Mouse (Mus musculus): ENCODE data around the gene Adcy6. TPM values are rescaled to one million over a fixed set of nuclear protein-coding genes. Genes with fewer than 3 reads are reported as not detected.
A peak's percentile ranks its signal among the peaks of the same experiment; 100 is the strongest.

Gene Adcy6
- polyA plus RNA-seq, 1 experiment from 2014 or later, result 12.3 TPM

DNA sequence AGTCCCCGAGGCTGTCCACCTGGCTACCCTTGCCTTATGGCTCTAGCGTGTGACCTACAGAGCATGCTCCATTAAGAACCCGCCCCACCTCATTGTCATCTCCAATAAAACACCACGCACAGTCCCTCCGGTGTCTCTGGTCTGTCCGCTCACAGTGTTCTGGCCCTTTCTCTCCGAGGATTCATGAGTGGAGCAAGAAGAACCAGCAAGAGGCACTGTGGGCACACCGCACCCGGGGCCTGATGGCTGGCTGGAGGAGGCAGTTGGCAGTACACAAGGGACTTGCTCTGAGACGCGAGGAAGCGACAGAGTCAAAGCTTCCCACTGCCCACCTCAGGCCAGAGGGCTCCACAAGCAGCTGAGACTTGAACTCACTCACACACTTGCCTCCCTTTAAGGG, 34.5 kb upstream of the Adcy6 start:
- H3K4me3 ChIP-seq (ENCODE audit: low read depth, low read length), result no peak overlapping the region
- 85% methylated on average over 12 of the region's 12 CpGs for WGBS
- H3K27ac ChIP-seq (ENCODE audit: low read depth, low read length), result no peak overlapping the region
- H3K36me3 ChIP-seq (ENCODE audit: control insufficient read depth, insufficient read depth, low read length), result peaks cover 59% of the 10 kb centered on the region
- no peaks in the 10 kb centered on the region for H3K4me1 ChIP-seq (replicated peaks; ENCODE audit: control insufficient read depth, insufficient read depth, low read length)
- ATAC-seq (replicated peaks; ENCODE audit: low FRiP score), result no peak
- H3K9me3 ChIP-seq (ENCODE audit: control insufficient read depth, low read length), result no peaks in the 10 kb centered on the region
- DNase-seq (ENCODE audit: low spot score), result no peak
- no peak overlapping the region for H3K4me2 ChIP-seq
- H3K9ac ChIP-seq (ENCODE audit: low read depth, low read length), result no peak overlapping the region
- H3K27me3 ChIP-seq (replicated peaks; ENCODE audit: control insufficient read depth, insufficient read depth, low read length), result peaks cover 14% of the 10 kb centered on the region

DNA sequence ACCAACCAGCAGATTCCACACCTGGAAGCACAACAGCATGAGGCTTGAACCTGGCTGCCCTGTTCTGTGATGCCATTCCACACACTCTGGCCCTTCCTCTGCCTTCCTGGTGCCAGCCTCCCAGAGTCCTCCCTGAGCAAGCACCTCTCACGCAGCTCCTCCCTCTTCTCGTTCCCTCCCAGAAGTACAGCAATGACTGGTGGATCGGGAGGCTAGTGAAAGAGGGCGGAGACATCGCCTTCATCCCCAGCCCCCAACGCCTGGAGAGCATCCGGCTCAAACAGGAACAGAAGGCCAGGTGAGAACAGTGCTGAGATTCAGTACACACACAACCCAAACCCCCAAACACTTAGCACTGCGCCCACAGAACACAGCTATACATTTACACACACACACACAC, 30.3 kb upstream of the Adcy6 start:
- DNase-seq (ENCODE audit: low spot score) (no peak), ATAC-seq (replicated peaks; ENCODE audit: low FRiP score) (no peak)
- Histone ChIP-seq H3K9ac (ENCODE audit: low read depth, low read length) (no peak overlapping the region), H3K27me3 (replicated peaks; ENCODE audit: control insufficient read depth, insufficient read depth, low read length) (peaks cover 46% of the 10 kb centered on the region), H3K4me2 (no peak overlapping the region), H3K4me3 (ENCODE audit: low read depth, low read length) (no peak overlapping the region), H3K36me3 (ENCODE audit: control insufficient read depth, insufficient read depth, low read length) (peaks cover 18% of the 10 kb centered on the region), H3K27ac (ENCODE audit: low read depth, low read length) (no peak overlapping the region), H3K9me3 (ENCODE audit: control insufficient read depth, low read length) (no peaks in the 10 kb centered on the region), H3K4me1 (replicated peaks; ENCODE audit: control insufficient read depth, insufficient read depth, low read length) (no peaks in the 10 kb centered on the region; the same call in 1 of the 2 replicates)
- 25% methylated on average over 8 of the region's 8 CpGs for WGBS

DNA sequence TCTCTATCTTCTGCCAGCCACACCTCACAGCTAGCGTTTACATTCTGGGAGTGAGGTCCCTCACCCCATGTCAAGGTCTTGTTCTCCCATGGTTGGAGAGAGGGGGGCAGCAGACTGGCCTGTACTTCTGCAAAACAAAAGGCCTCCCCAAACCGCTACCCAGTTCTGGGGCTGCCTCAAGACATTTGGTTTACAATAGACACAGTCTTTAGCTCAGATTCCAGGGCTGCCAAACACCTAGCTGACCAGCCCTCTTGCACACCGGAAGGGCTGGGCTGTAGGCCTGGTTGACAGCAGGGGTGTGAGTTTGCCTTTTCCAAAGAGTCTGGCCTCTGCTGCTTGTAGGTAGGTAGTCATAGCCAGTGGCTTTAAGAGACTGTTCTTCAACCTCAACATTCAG, 27.3 kb upstream of the Adcy6 start:
- Histone ChIP-seq H3K9ac (ENCODE audit: low read depth, low read length) (no peak overlapping the region), H3K4me1 (replicated peaks; ENCODE audit: control insufficient read depth, insufficient read depth, low read length) (peaks cover 14% of the 10 kb centered on the region), H3K9me3 (ENCODE audit: control insufficient read depth, low read length) (no peaks in the 10 kb centered on the region), H3K27me3 (replicated peaks; ENCODE audit: control insufficient read depth, insufficient read depth, low read length) (peaks cover 76% of the 10 kb centered on the region), H3K36me3 (ENCODE audit: control insufficient read depth, insufficient read depth, low read length) (no peaks in the 10 kb centered on the region; the same call in 1 of the 2 replicates), H3K4me2 (no peak overlapping the region), H3K27ac (ENCODE audit: low read depth, low read length) (no peak overlapping the region), H3K4me3 (ENCODE audit: low read depth, low read length) (no peak overlapping the region)
- WGBS, result 45% methylated on average over 3 of the region's 3 CpGs
- DNase-seq (ENCODE audit: low spot score) (no peak), ATAC-seq (replicated peaks; ENCODE audit: low FRiP score) (no peak)

DNA sequence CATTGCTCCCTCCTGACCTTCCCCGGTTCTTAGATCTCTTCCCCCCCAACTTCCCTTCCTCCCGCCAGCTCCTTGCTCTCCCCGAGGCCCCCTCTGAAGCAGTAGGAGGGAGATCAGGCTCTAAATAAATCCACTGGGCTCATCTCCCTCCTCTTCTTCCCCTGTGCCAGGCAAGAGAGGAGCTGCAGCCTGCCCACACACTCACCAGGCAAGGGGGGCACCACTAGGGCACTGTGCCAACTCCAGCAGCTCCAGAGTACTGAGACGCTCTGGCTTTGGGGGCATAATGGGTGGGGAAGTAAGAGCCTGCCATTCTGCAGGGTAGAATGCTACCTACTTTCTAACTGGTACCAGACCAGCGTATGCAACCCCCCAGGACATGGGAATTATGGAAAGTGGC, 26.6 kb upstream of the Adcy6 start:
- no peak for DNase-seq (ENCODE audit: low spot score)
- Histone ChIP-seq H3K27ac (ENCODE audit: low read depth, low read length) (no peak overlapping the region), H3K9ac (ENCODE audit: low read depth, low read length) (no peak overlapping the region), H3K36me3 (ENCODE audit: control insufficient read depth, insufficient read depth, low read length) (no peaks in the 10 kb centered on the region; the same call in 1 of the 2 replicates), H3K4me2 (no peak overlapping the region), H3K9me3 (ENCODE audit: control insufficient read depth, low read length) (no peaks in the 10 kb centered on the region), H3K27me3 (replicated peaks; ENCODE audit: control insufficient read depth, insufficient read depth, low read length) (peaks cover 82% of the 10 kb centered on the region), H3K4me3 (ENCODE audit: low read depth, low read length) (no peak overlapping the region), H3K4me1 (replicated peaks; ENCODE audit: control insufficient read depth, insufficient read depth, low read length) (peaks cover 19% of the 10 kb centered on the region)
- 48% methylated on average over 5 of the region's 5 CpGs for WGBS
- ATAC-seq (replicated peaks; ENCODE audit: low FRiP score), result no peak

GRCm38 (mm10) chr15:98635291-98635841, 25.5 kb upstream of the Adcy6 start:
- ATAC-seq (replicated peaks; ENCODE audit: low FRiP score) (no peak), DNase-seq (ENCODE audit: low spot score) (no peak)
- Histone ChIP-seq H3K27ac (ENCODE audit: low read depth, low read length) (peak overlapping the region; percentile 38; the same call in 1 of the 2 replicates), H3K9me3 (ENCODE audit: control insufficient read depth, low read length) (no peaks in the 10 kb centered on the region), H3K4me1 (replicated peaks; ENCODE audit: control insufficient read depth, insufficient read depth, low read length) (peaks cover 22% of the 10 kb centered on the region), H3K4me2 (peak overlapping the region; percentile 98), H3K4me3 (ENCODE audit: low read depth, low read length) (peak overlapping the region; percentile 76), H3K36me3 (ENCODE audit: control insufficient read depth, insufficient read depth, low read length) (no peaks in the 10 kb centered on the region), H3K27me3 (replicated peaks; ENCODE audit: control insufficient read depth, insufficient read depth, low read length) (peaks cover 90% of the 10 kb centered on the region), H3K9ac (ENCODE audit: low read depth, low read length) (peak overlapping the region; percentile 60)
- WGBS, result 2% methylated on average over 21 of the region's 21 CpGs

DNA sequence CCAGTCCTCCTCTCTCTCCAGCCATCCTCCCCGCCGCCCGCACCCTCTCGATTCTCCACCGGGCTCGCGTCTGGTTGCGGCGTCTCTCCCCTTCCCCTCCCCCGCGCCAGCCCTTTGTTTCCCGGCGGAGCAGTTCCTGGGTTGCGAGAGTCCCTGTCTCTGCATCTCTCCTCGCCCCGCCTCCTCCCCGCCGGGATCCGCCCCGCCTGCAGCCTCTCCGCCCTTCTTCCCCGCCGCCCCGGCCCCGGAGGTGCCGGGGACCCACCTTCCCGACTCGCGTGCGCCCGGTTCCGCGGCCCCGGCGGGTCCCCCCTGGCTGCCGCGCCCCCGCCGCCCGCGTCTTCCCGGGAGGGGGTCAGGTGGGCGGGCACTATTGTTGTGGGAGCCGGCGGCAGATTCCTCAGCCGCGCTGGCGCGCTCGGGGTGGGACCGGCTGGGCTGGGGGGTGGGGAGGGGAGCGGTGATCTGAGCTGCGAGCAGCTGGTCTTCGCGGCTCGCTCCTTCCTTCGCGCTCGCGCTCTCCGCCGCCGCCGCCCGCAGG, 24.7 kb upstream of the Adcy6 start:
- ATAC-seq (replicated peaks; ENCODE audit: low FRiP score), result peak; percentile 46; the same call in 1 of the 2 replicates
- Histone ChIP-seq H3K9ac (ENCODE audit: low read depth, low read length) (peak overlapping the region; percentile 60), H3K27ac (ENCODE audit: low read depth, low read length) (peak overlapping the region; percentile 38), H3K4me3 (ENCODE audit: low read depth, low read length) (peak overlapping the region; percentile 76), H3K27me3 (replicated peaks; ENCODE audit: control insufficient read depth, insufficient read depth, low read length) (peaks cover 90% of the 10 kb centered on the region), H3K4me1 (replicated peaks; ENCODE audit: control insufficient read depth, insufficient read depth, low read length) (peaks cover 22% of the 10 kb centered on the region), H3K9me3 (ENCODE audit: control insufficient read depth, low read length) (no peaks in the 10 kb centered on the region), H3K36me3 (ENCODE audit: control insufficient read depth, insufficient read depth, low read length) (no peaks in the 10 kb centered on the region), H3K4me2 (peak overlapping the region; percentile 98)
- peak; percentile 83 for DNase-seq (ENCODE audit: low spot score)
- WGBS, result under 1% methylated on average over 60 of the region's 65 CpGs

- under 1% methylated on average over 25 of the region's 25 CpGs for WGBS
- Histone ChIP-seq H3K27me3 (replicated peaks; ENCODE audit: control insufficient read depth, insufficient read depth, low read length) (peaks cover 90% of the 10 kb centered on the region), H3K9me3 (ENCODE audit: control insufficient read depth, low read length) (no peaks in the 10 kb centered on the region), H3K4me3 (ENCODE audit: low read depth, low read length) (peak overlapping the region; percentile 76), H3K4me1 (replicated peaks; ENCODE audit: control insufficient read depth, insufficient read depth, low read length) (peaks cover 22% of the 10 kb centered on the region), H3K36me3 (ENCODE audit: control insufficient read depth, insufficient read depth, low read length) (no peaks in the 10 kb centered on the region), H3K9ac (ENCODE audit: low read depth, low read length) (peak overlapping the region; percentile 60), H3K27ac (ENCODE audit: low read depth, low read length) (no peak overlapping the region; the same call in 1 of the 2 replicates), H3K4me2 (peak overlapping the region; percentile 98)
- DNase-seq (ENCODE audit: low spot score) (no peak), ATAC-seq (replicated peaks; ENCODE audit: low FRiP score) (no peak)
Measured at GRCm38 (mm10) chr15:98633822-98634470, 24.1 kb upstream of the Adcy6 start.

DNA sequence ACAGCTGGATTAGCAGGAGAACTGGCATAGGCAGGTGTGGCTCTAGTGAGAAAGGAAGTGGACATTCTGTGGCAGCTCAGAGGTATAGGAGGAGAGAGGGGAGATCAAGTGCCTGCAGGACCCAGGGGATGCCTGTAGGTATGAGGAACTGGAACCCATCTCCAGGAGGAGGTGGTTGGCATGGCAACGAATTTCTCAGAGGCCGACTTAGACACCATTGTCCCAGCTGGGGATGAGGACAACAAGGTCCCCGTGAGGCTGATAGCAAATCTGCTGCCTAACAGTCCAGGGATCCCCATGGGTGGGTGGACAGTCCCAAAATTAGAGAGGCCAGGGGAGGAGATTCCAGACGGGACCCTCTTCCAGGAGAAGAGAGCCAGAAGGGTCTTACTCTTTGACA, 23.0 kb upstream of the Adcy6 start:
- peak overlapping the region; percentile 98 for H3K4me2 ChIP-seq
- peaks cover 25% of the 10 kb centered on the region for H3K4me1 ChIP-seq (replicated peaks; ENCODE audit: control insufficient read depth, insufficient read depth, low read length)

More for the DNA sequence above, 23.0 kb upstream of the Adcy6 start:
- DNase-seq (ENCODE audit: low spot score) (no peak), ATAC-seq (replicated peaks; ENCODE audit: low FRiP score) (no peak)
- Histone ChIP-seq H3K27me3 (replicated peaks; ENCODE audit: control insufficient read depth, insufficient read depth, low read length) (peaks cover 99% of the 10 kb centered on the region), H3K27ac (ENCODE audit: low read depth, low read length) (no peak overlapping the region), H3K9ac (ENCODE audit: low read depth, low read length) (no peak overlapping the region), H3K9me3 (ENCODE audit: control insufficient read depth, low read length) (no peaks in the 10 kb centered on the region), H3K4me3 (ENCODE audit: low read depth, low read length) (peak overlapping the region; percentile 39), H3K36me3 (ENCODE audit: control insufficient read depth, insufficient read depth, low read length) (no peaks in the 10 kb centered on the region)
- 2% methylated on average over 4 of the region's 4 CpGs for WGBS

Measured in liver, embryonic 11.5 days (tissue).